Mouse (Mus musculus) forebrain, embryonic 14.5 days (tissue): Measurements from ENCODE around the gene Lrig1. TPM values are rescaled to one million over a fixed set of nuclear protein-coding genes. Genes with fewer than 3 reads are reported as not detected.

Experiments used
- ATAC-seq: fragments of 200-750 bp; cut with Nextera tagmentation; 2 replicates; pipeline ENCODE4 v1.8.0; 2017; ENCODE audit warnings: mild to moderate bottlenecking, moderate library complexity
- DNase-seq: peaks from one replicate; pipeline ENCODE4 v3.0.0-alpha.2; 2015; ENCODE audit warnings: low spot score
- H3K27ac ChIP-seq: fragments of 300-500 bp; sonication (generic); 2 replicates; pipeline ENCODE4 v1.5.1; 2014; ENCODE audit warnings: low read depth, mild to moderate bottlenecking, control low read depth, low read length, moderate library complexity
- H3K27me3 ChIP-seq: fragments of 300-500 bp; sonication (generic); replicated peaks from 2 replicates; pipeline ENCODE4 v1.6.1; 2014; ENCODE audit warnings: low read length, control low read depth, mixed read lengths; ENCODE audit not compliant: control insufficient read depth, insufficient read depth
- H3K36me3 ChIP-seq: fragments of 300-500 bp; sonication (generic); 2 replicates; pipeline ENCODE4 v1.6.1; 2014; ENCODE audit warnings: low read length, control low read depth; ENCODE audit not compliant: control insufficient read depth, insufficient read depth
- H3K4me1 ChIP-seq: fragments of 300-500 bp; sonication (generic); 2 replicates; pipeline ENCODE4 v1.6.1; 2014; ENCODE audit warnings: antibody characterized with exemption, low read length, control low read depth; ENCODE audit not compliant: control insufficient read depth, insufficient read depth
- H3K4me2 ChIP-seq: fragments of 300-500 bp; sonication (generic); 2 replicates; pipeline ENCODE4 v1.6.1; 2014; ENCODE audit warnings: mild to moderate bottlenecking, control low read depth, low read length
- H3K4me3 ChIP-seq: fragments of 300-500 bp; sonication (generic); 2 replicates; pipeline ENCODE4 v1.5.1; 2014; ENCODE audit warnings: low read depth, low read length, control low read depth
- H3K9ac ChIP-seq: fragments of 300-500 bp; sonication (generic); 2 replicates; pipeline ENCODE4 v1.6.1; 2014; ENCODE audit warnings: mild to moderate bottlenecking, low read length, control low read depth, moderate library complexity
- H3K9me3 ChIP-seq: fragments of 300-500 bp; sonication (generic); replicated peaks from 2 replicates; pipeline ENCODE4 v1.6.1; 2016; ENCODE audit warnings: low read length, control low read depth, mixed read lengths; ENCODE audit not compliant: control insufficient read depth
- WGBS: fragments of 180-500 bp; shearing (Covaris S2); extraction: QIAGEN DNeasy Blood & Tissue Kit; methylation state at CpG from one replicate; pipeline ENCODE4 v1.1.7; 2014; 5-methylcytosine and 5-hydroxymethylcytosine counted together
- polyA plus RNA-seq: library from polyadenylated mRNA; unstranded; fragments of >200 nt; fragmentation: Nextera tagmentation; extraction: Ambion mirVana; gene quantifications from 2 replicates; pipeline ENCODE4 v1.2.1, GENCODE M21; 2014

Lrig1 gene
- polyA plus RNA-seq, 1 experiment from 2014 or later: 8.5 TPM

DNA sequence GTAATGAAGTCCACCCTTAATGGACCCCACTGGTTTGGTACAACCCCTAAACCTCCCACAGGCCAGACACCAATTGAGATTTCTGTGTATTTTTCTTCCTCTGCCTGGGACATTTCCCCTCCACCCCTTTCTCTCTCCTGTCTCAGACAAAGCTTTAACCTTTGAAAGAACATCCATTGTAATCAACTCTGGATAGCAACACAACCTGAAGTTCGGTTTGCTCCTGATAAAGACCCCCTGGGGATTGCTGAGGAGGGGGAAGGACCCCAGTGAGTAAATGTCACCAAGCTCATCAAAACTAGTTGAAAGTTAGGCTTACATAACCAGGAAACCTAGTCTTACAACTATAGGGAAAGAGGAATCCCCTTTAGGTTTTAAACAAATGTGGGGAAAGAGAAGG lies 5.5 kb downstream of the Lrig1 start:
- ATAC-seq: no peak
- no peaks in the 10 kb centered on the region for H3K36me3 ChIP-seq
- no peak overlapping the region for H3K4me2 ChIP-seq
- H3K27ac ChIP-seq: no peak overlapping the region
- no peak overlapping the region for H3K9ac ChIP-seq
- no peak for DNase-seq
- peaks cover 38% of the 10 kb centered on the region for H3K4me1 ChIP-seq
- no peak overlapping the region for H3K4me3 ChIP-seq
- 3% methylated on average over 1 of the region's 1 CpGs for WGBS
- no peaks in the 10 kb centered on the region for H3K27me3 ChIP-seq
- H3K9me3 ChIP-seq: no peaks in the 10 kb centered on the region

DNA sequence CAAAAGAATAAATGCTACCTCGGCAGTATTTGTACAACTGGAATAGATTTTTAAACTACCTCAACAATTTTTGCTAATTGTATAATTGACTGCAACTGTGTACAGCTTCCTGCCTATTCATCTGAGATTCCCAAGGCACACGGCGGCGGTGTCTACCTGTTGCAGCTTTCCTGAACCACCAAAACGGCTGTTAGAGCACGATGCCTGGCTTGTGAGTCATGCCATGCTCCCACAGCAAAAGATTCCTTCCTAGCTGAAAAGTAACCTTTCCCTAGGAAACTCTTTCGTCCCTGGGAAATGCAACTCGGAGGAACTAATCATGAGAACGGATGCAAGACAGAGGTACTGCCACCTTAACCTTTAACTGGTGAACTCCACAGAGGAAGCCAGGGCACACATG lies 6.9 kb downstream of the Lrig1 start:
- H3K27ac ChIP-seq: no peak overlapping the region
- H3K9me3 ChIP-seq: no peaks in the 10 kb centered on the region
- ATAC-seq: no peak
- 68% methylated on average over 9 of the region's 9 CpGs for WGBS
- H3K4me3 ChIP-seq: no peak overlapping the region
- no peak for DNase-seq
- H3K36me3 ChIP-seq: no peaks in the 10 kb centered on the region
- H3K4me1 ChIP-seq: peaks cover 26% of the 10 kb centered on the region
- H3K27me3 ChIP-seq: no peaks in the 10 kb centered on the region
- no peak overlapping the region for H3K9ac ChIP-seq
- no peak overlapping the region for H3K4me2 ChIP-seq

DNA sequence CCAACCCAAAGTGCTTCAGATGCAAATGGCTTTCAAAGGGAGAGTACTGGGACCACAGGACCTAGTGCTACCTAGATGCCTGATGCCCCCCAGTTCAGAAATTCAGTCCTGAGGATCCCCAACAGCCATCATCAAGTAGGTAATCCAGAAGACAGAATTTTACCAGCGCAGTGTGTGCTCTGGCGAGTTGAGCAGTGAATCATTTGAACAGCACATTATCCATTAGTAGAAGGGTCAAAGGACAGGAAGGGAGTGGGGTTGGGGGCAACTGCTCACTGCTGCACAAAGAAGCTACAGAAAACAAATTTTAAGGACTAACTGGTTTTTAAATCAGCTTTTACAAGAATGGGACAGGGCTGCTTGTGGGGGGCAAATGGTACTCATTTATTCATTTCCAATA lies 8.0 kb downstream of the Lrig1 start:
- no peaks in the 10 kb centered on the region for H3K27me3 ChIP-seq
- H3K9me3 ChIP-seq: no peaks in the 10 kb centered on the region
- H3K36me3 ChIP-seq: no peaks in the 10 kb centered on the region
- no peak overlapping the region for H3K27ac ChIP-seq
- no peak for ATAC-seq
- 50% methylated on average over 2 of the region's 2 CpGs for WGBS
- peaks cover 24% of the 10 kb centered on the region for H3K4me1 ChIP-seq
- DNase-seq: no peak
- H3K4me3 ChIP-seq: no peak overlapping the region
- no peak overlapping the region for H3K9ac ChIP-seq
- H3K4me2 ChIP-seq: no peak overlapping the region

DNA sequence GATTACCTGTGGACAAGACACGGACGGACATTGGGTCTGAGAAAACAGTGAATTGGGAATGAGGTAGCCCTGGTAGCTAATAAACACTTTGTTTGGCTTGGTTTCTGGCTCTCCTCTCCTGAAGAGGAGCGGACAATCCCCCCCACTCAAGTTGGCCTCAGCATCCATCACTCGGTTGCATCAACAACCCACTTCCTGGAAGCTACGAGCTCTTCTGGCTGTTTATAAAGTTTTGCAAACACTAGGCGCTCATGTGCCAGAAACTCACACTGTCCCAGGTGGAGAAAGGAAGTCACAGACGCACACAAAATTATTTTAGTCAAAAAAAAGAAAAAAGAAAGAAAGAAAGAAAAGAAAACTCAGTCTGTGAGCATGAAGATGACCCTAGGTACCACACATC lies 9.7 kb downstream of the Lrig1 start:
- Histone ChIP-seq H3K4me3 (no peak overlapping the region), H3K4me1 (peaks cover 20% of the 10 kb centered on the region), H3K9ac (no peak overlapping the region), H3K4me2 (no peak overlapping the region), H3K9me3 (no peaks in the 10 kb centered on the region), H3K27me3 (no peaks in the 10 kb centered on the region), H3K27ac (no peak overlapping the region), H3K36me3 (no peaks in the 10 kb centered on the region)
- DNase-seq (no peak), ATAC-seq (no peak)
- whole genome bisulfite sequencing: 74% methylated on average over 7 of the region's 7 CpGs

DNA sequence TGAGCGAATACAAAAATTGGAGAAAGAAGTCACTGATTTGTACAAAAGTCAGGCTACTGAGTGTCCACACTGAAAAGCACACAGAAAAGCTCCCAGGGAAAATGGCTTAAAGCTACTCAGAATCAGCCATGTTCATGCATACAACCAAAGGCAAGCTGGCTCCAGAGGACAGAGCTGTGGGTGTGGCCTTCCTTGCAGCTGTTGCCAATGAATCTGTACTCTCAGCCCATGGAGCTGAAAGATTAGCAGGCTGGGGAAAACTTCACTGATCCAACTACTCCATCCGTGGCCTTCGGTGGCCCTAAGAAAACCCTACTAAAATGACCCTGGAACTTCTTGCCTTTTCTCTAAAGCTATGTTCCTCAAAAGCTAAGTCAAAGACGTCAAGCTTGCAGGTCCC lies 11.2 kb downstream of the Lrig1 start:
- H3K27me3 ChIP-seq: no peaks in the 10 kb centered on the region
- WGBS: 55% methylated on average over 4 of the region's 4 CpGs
- H3K27ac ChIP-seq: no peak overlapping the region
- H3K9me3 ChIP-seq: no peaks in the 10 kb centered on the region
- H3K4me2 ChIP-seq: no peak overlapping the region
- no peak for DNase-seq
- no peak overlapping the region for H3K9ac ChIP-seq
- peaks cover 26% of the 10 kb centered on the region for H3K4me1 ChIP-seq
- no peak overlapping the region for H3K4me3 ChIP-seq
- no peak for ATAC-seq
- H3K36me3 ChIP-seq: no peaks in the 10 kb centered on the region

- ATAC-seq (no peak), DNase-seq (no peak)
- Histone ChIP-seq H3K36me3 (no peaks in the 10 kb centered on the region), H3K27ac (no peak overlapping the region), H3K27me3 (no peaks in the 10 kb centered on the region), H3K9ac (no peak overlapping the region), H3K4me1 (peaks cover 25% of the 10 kb centered on the region), H3K9me3 (no peaks in the 10 kb centered on the region), H3K4me3 (no peak overlapping the region), H3K4me2 (no peak overlapping the region)
- WGBS: 64% methylated on average over 6 of the region's 6 CpGs
Observed at GRCm38 (mm10) chr6:94686048-94686447, 13.9 kb downstream of the Lrig1 start.

DNA sequence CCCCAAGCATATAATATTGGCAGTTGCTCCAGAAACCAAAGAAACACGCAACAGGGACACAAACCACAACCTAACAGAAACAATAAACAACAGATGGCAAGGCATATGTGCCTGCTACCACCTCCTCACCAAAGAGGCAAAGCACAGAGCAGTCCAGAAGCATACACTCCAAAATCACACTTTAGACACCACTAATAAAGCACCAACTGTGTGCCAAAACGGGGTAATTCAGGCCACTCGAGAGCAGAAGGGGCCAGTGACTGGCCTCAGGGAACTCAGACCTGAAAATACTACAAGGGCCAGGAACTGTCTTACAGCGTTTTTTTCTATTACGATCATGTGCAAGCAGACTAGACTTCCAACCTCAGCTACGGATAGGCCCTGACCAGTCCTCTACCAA lies 14.3 kb downstream of the Lrig1 start:
- H3K27ac ChIP-seq: no peak overlapping the region
- no peaks in the 10 kb centered on the region for H3K9me3 ChIP-seq
- H3K4me3 ChIP-seq: no peak overlapping the region
- H3K9ac ChIP-seq: no peak overlapping the region
- H3K36me3 ChIP-seq: no peaks in the 10 kb centered on the region
- DNase-seq (peak; percentile 65), ATAC-seq (peak; percentile 66)
- peaks cover 29% of the 10 kb centered on the region for H3K4me1 ChIP-seq
- no peaks in the 10 kb centered on the region for H3K27me3 ChIP-seq
- WGBS: 52% methylated on average over 6 of the region's 6 CpGs
- H3K4me2 ChIP-seq: no peak overlapping the region

- no peak for DNase-seq
Observed at GRCm38 (mm10) chr6:94684844-94685557, 15.0 kb downstream of the Lrig1 start.

GRCm38 (mm10) chr6:94683701-94684100 lies 16.3 kb downstream of the Lrig1 start:
- Histone ChIP-seq H3K4me1 (peaks cover 31% of the 10 kb centered on the region), H3K9ac (no peak overlapping the region), H3K27ac (no peak overlapping the region), H3K27me3 (no peaks in the 10 kb centered on the region), H3K4me3 (no peak overlapping the region), H3K4me2 (no peak overlapping the region), H3K9me3 (no peaks in the 10 kb centered on the region), H3K36me3 (no peaks in the 10 kb centered on the region)
- DNase-seq (no peak), ATAC-seq (no peak)
- 86% methylated on average over 3 of the region's 3 CpGs for WGBS

More at GRCm38 (mm10) chr6:94684844-94685557, 15.0 kb downstream of the Lrig1 start:
- no peak overlapping the region for H3K27ac ChIP-seq
- no peak overlapping the region for H3K4me2 ChIP-seq
- WGBS: 52% methylated on average over 13 of the region's 13 CpGs
- H3K4me3 ChIP-seq: no peak overlapping the region
- no peaks in the 10 kb centered on the region for H3K27me3 ChIP-seq
- peaks cover 26% of the 10 kb centered on the region for H3K4me1 ChIP-seq
- H3K9ac ChIP-seq: no peak overlapping the region
- no peak for ATAC-seq
- no peaks in the 10 kb centered on the region for H3K9me3 ChIP-seq
- no peaks in the 10 kb centered on the region for H3K36me3 ChIP-seq
